Mouse (Mus musculus) B cell, adult 67 days (primary cell): Measurements from ENCODE around the gene Gm10230. TPM values are rescaled to one million over a fixed set of nuclear protein-coding genes. Genes with fewer than 3 reads are reported as not detected.

Experiments used
- total RNA-seq, 2 experiments: library from RNA; stranded (reverse); gene quantifications; 4 replicates each; pipeline ENCODE4 v1.2.4; 2023

Gene Gm10230
- total RNA-seq = not detected

DNA sequence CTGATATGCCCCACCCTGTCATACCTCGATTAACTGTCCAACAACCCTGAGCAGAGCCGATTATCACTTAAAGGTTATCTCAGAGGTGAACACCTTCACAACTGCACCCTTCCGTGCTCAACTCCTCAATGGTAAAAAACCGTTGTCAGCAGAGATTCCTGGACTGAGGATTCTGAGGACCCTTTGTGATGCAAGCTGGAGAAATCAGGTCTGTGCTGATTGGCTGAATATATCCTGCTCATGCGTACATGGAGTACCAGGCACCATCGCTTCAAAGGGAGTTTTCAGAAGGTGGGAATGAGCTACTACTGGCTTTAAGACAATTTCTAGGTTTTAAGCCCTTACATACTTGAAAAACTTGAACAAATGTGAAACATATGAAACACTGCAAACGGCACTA lies at the start of gene Gm10230:
Gm10230 (minus strand) TSS at position 101 of the 400 bp plus-strand sequence.

